Mouse (Mus musculus) stomach, postnatal 0 days (tissue): ENCODE results near the gene Selenon.

Source experiments
- CTCF ChIP-seq: IDR thresholded peaks from 2 replicates; pipeline ENCODE4 v1.5.1; 2016; ENCODE audit warnings: antibody characterized with exemption, low read depth, mild to moderate bottlenecking, moderate library complexity
- EP300 ChIP-seq: optimal IDR thresholded peaks from 2 replicates; pipeline ENCODE3; 2016; ENCODE audit warnings: antibody characterized with exemption

DNA sequence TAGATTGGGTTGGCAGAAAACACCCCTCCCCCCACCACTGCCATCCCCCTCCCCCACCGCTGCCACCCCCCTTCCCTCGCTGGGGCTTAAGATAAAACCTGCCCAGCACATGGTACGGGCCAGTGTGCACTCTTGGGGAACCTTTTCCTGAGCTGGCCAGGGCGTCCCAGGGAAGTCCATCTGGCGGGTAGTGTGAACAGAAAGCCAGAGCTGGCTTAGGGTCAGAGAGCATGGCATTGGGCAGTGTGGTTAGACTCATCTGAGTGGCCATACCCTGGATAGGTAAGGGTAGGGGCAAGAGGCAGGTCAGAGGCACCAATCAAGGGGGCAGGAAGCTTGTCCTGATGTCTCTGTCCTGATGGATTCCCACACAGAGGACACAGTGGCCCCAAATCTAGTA is 27.7 kb upstream of the Selenon start:
- TF ChIP-seq CTCF: no peak
- no peak for TF ChIP-seq EP300
